Mouse (Mus musculus) forebrain, embryonic 10.5 days (tissue): ENCODE results near the gene C1d. TPM values are rescaled to one million over a fixed set of nuclear protein-coding genes. Genes with fewer than 3 reads are reported as not detected.

Source experiments
- DNase-seq: peaks from one replicate; pipeline ENCODE4 v3.0.0-alpha.2; 2017; ENCODE audit warnings: low spot score; ENCODE audit errors: extremely low spot score
- H3K27ac ChIP-seq: fragments of 300-500 bp; sonication (generic); 2 replicates; pipeline ENCODE4 v1.5.1; 2016; ENCODE audit warnings: mild to moderate bottlenecking
- H3K27me3 ChIP-seq: fragments of 300-500 bp; sonication (generic); 2 replicates; pipeline ENCODE4 v1.6.1; 2016; ENCODE audit warnings: mild to moderate bottlenecking; ENCODE audit not compliant: poor library complexity, severe bottlenecking
- H3K36me3 ChIP-seq: fragments of 300-500 bp; sonication (generic); replicated peaks from 2 replicates; pipeline ENCODE4 v1.6.1; 2016; ENCODE audit warnings: mild to moderate bottlenecking, moderate library complexity
- H3K4me1 ChIP-seq: fragments of 300-500 bp; sonication (generic); 2 replicates; pipeline ENCODE4 v1.6.1; 2016
- H3K4me3 ChIP-seq: fragments of 300-500 bp; sonication (generic); 2 replicates; pipeline ENCODE4 v1.5.1; 2016; ENCODE audit warnings: mild to moderate bottlenecking, moderate library complexity
- H3K9me3 ChIP-seq: fragments of 300-500 bp; sonication (generic); 2 replicates; pipeline ENCODE4 v1.6.1; 2016; ENCODE audit warnings: mild to moderate bottlenecking, moderate library complexity
- WGBS: fragments of 180-500 bp; shearing (Covaris S2); methylation state at CpG from one replicate; pipeline ENCODE4 v1.1.7; 2016; 5-methylcytosine and 5-hydroxymethylcytosine counted together
- polyA plus RNA-seq: library from polyadenylated mRNA; unstranded; fragments of >200 nt; fragmentation: Nextera tagmentation; extraction: Ambion mirVana; gene quantifications from 2 replicates; pipeline ENCODE4 v1.2.1, GENCODE M21; 2016

Gene C1d
- polyA plus RNA-seq, 1 experiment from 2014 or later = 103 TPM

DNA sequence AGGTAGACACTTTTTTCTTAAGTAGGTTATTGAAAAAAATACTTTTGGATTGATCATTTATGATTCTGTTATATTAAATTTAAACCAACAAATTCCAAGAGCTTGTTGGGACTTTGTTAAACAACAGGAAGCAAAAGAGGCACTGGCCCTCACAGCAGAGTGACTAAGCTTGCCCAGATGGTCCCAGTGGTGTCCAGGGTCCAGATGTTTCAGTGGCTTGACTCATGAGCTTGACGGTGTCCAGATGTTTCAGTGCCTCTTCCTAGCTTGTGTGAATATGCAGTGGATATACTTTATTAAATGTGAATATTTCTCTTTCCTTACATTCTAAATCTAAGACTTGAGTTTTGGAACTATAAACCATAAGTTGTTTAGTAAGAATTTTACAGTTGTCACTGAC, 11.4 kb downstream of the C1d start:
- no peak for DNase-seq
- Histone ChIP-seq H3K4me3 (no peak overlapping the region), H3K9me3 (no peaks in the 10 kb centered on the region), H3K27ac (no peak overlapping the region), H3K4me1 (peaks cover 5% of the 10 kb centered on the region; the same call in 1 of the 2 replicates), H3K36me3 (peaks cover 22% of the 10 kb centered on the region), H3K27me3 (no peaks in the 10 kb centered on the region)
- 94% methylated on average over 1 of the region's 1 CpGs for WGBS

GRCm38 (mm10) chr11:17279959-17280358, 22.6 kb downstream of the C1d start:
- H3K9me3 ChIP-seq = no peaks in the 10 kb centered on the region
- no peaks in the 10 kb centered on the region for H3K4me1 ChIP-seq
- no peak overlapping the region for H3K4me3 ChIP-seq
- H3K27ac ChIP-seq = no peak overlapping the region
- DNase-seq = peak; percentile 56
- H3K36me3 ChIP-seq = no peaks in the 10 kb centered on the region
- WGBS = 20% methylated on average over 9 of the region's 9 CpGs
- H3K27me3 ChIP-seq = no peaks in the 10 kb centered on the region

DNA sequence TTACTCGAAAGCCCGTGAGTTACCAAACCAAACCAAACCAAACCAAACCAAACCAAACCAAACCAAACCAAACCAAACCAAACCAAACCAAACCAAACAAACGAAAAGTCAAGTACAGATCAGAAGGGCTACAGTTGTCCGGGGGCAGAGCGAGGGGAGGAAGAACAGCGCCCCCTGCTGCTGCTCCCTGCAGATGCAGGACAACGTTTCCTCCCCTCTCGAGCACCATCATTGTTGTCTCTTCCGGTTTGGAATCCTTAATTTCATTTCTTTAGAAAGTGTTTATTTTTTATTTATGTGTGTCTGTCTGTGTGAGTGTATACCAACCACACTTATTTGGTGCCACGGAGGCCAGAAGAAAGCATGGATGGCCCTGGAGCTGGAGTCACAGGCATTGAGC, 26.7 kb downstream of the C1d start:
- H3K27ac ChIP-seq = no peak overlapping the region
- H3K27me3 ChIP-seq = no peaks in the 10 kb centered on the region
- no peaks in the 10 kb centered on the region for H3K4me1 ChIP-seq
- DNase-seq = no peak
- H3K9me3 ChIP-seq = no peaks in the 10 kb centered on the region
- H3K36me3 ChIP-seq = no peaks in the 10 kb centered on the region
- no peak overlapping the region for H3K4me3 ChIP-seq
- 69% methylated on average over 10 of the region's 10 CpGs for WGBS

DNA sequence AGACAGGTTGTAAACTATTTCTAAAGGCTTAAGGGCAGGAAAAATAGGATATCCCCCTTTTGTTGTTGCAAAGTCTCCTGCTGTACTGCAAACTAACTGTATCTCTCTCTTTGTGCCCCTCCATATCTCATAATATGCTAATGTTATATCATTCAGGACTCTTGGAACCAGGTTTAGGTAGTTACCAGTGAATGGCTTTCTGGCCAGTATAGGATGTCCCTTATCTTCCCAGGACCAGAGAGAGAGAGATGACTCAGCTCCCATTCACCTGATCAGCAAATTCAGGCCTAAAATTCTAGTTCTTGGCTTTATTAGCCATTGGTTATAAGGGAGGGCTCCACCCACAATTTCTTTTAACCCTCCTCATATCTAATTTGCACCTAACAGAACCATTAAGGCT, 31.5 kb downstream of the C1d start:
- H3K27ac ChIP-seq = no peak overlapping the region
- H3K9me3 ChIP-seq = no peaks in the 10 kb centered on the region
- no peak overlapping the region for H3K4me3 ChIP-seq
- no peaks in the 10 kb centered on the region for H3K27me3 ChIP-seq
- DNase-seq = no peak
- H3K4me1 ChIP-seq = no peaks in the 10 kb centered on the region
- no peaks in the 10 kb centered on the region for H3K36me3 ChIP-seq

GRCm38 (mm10) chr11:17306007-17306891, 48.9 kb downstream of the C1d start:
- Histone ChIP-seq H3K4me1 (no peaks in the 10 kb centered on the region), H3K36me3 (no peaks in the 10 kb centered on the region), H3K27ac (no peak overlapping the region), H3K4me3 (no peak overlapping the region), H3K9me3 (no peaks in the 10 kb centered on the region), H3K27me3 (no peaks in the 10 kb centered on the region)
- no peak for DNase-seq
- 80% methylated on average over 8 of the region's 8 CpGs for WGBS

GRCm38 (mm10) chr11:17307457-17307856, 50.1 kb downstream of the C1d start:
- H3K36me3 ChIP-seq = no peaks in the 10 kb centered on the region
- no peak for DNase-seq
- no peaks in the 10 kb centered on the region for H3K27me3 ChIP-seq
- no peak overlapping the region for H3K27ac ChIP-seq
- no peaks in the 10 kb centered on the region for H3K9me3 ChIP-seq
- no peak overlapping the region for H3K4me3 ChIP-seq
- no peaks in the 10 kb centered on the region for H3K4me1 ChIP-seq

Other genes starting within 250 kb of the C1d start
- 11.3 and 13.3 TPM in 2 replicates for gene Cnrip1, start 206.0 kb upstream of the C1d start, polyA plus RNA-seq
- gene Plek, start 205.2 kb upstream of the C1d start, polyA plus RNA-seq = 4.2 and 5.4 TPM in 2 replicates
- 66.8 and 72.9 TPM in 2 replicates for gene Ppp3r1, start 98.3 kb upstream of the C1d start, polyA plus RNA-seq
- 28.8 TPM in 2 replicates for gene Wdr92, start 75.5 kb upstream of the C1d start, polyA plus RNA-seq
- gene Pno1, start 46.0 kb upstream of the C1d start, polyA plus RNA-seq = 127 and 129 TPM in 2 replicates